19 mouse cellular contexts compared by ENCODE assay signal in genomic region chr12:77507770-77508169, GRCm38 (mm10).
A peak's percentile ranks its signal among the peaks of the same experiment; 100 is the strongest.
DNase-seq lines count a peak whose midpoint lies in the region; ATAC-seq lines count a peak whose summit lies in the region.
"Had no signal": no experiment of that assay in that cellular context is flagged by ENCODE, and none has a peak within 500 bp of the region (broad histone marks: within the 10 kb centered on the region; RNA-seq: fewer than 3 reads in every experiment).

No protein-coding gene starts in this region.

- DNase-seq in heart, adult 11 months = peak; percentile 68
- peak; percentile 6 to 38 for DNase-seq in spleen, postnatal 4 days (ENCODE audit: low spot score in 2 of 2)
- DNase-seq in spleen, postnatal 36 days (ENCODE audit: low spot score in 2 of 2) = no peak
- no peak for DNase-seq in right cerebral cortex, postnatal 4 days
- DNase-seq in midbrain, embryonic 11.5 days (ENCODE audit: low spot score, missing footprints) = no peak
- DNase-seq: adrenal gland, adult 8-10 months; adrenal gland, postnatal 14 days; adrenal gland, postnatal 36 days; cerebellum, adult 11-12 months; cerebellum, adult 9-10 months; forebrain, postnatal 0 days had no signal

- no peak overlapping the region for H3K4me2 ChIP-seq in heart, embryonic 12.5 days
- no peak overlapping the region for H3K4me2 ChIP-seq in midbrain, embryonic 11.5 days
- H3K4me2 ChIP-seq: embryonic facial prominence, embryonic 12.5 days; forebrain, embryonic 13.5 days; forebrain, embryonic 15.5 days had no signal

- no peaks in the 10 kb centered on the region for H3K4me1 ChIP-seq in heart, embryonic 12.5 days (replicated peaks)
- no peaks in the 10 kb centered on the region for H3K4me1 ChIP-seq in midbrain, embryonic 11.5 days (ENCODE audit: control insufficient read depth, insufficient read depth, low read length)
- H3K4me1 ChIP-seq: embryonic facial prominence, embryonic 12.5 days; forebrain, embryonic 13.5 days; forebrain, embryonic 15.5 days had no signal

- no peaks in the 10 kb centered on the region for H3K9me3 ChIP-seq in heart, embryonic 12.5 days (replicated peaks)
- H3K9me3 ChIP-seq in midbrain, embryonic 11.5 days (ENCODE audit: control insufficient read depth, low read length) = no peaks in the 10 kb centered on the region
- H3K9me3 ChIP-seq: embryonic facial prominence, embryonic 12.5 days; forebrain, embryonic 13.5 days; forebrain, embryonic 15.5 days; G1E had no signal

- no peak overlapping the region for H3K9ac ChIP-seq in heart, embryonic 12.5 days
- H3K9ac ChIP-seq in midbrain, embryonic 11.5 days (ENCODE audit: low read length) = no peak overlapping the region
- H3K9ac ChIP-seq: embryonic facial prominence, embryonic 12.5 days; forebrain, embryonic 13.5 days; forebrain, embryonic 15.5 days; forebrain, postnatal 0 days had no signal

- H3K27ac ChIP-seq in heart, embryonic 12.5 days (ENCODE audit: poor library complexity, severe bottlenecking) = no peak overlapping the region
- no peak overlapping the region for H3K27ac ChIP-seq in midbrain, embryonic 11.5 days (ENCODE audit: low read depth, low read length)
- H3K27ac ChIP-seq: embryonic facial prominence, embryonic 12.5 days; forebrain, embryonic 13.5 days; forebrain, embryonic 15.5 days had no signal

- H3K27me3 ChIP-seq in heart, embryonic 12.5 days (replicated peaks) = peaks cover 28% of the 10 kb centered on the region
- no peaks in the 10 kb centered on the region for H3K27me3 ChIP-seq in midbrain, embryonic 11.5 days (ENCODE audit: control insufficient read depth, insufficient read depth, low read length)
- H3K27me3 ChIP-seq: embryonic facial prominence, embryonic 12.5 days; forebrain, embryonic 13.5 days; forebrain, embryonic 15.5 days had no signal

- WGBS in heart, embryonic 12.5 days = 77% methylated on average over 24 of the region's 24 CpGs
- 92% methylated on average over 24 of the region's 24 CpGs for WGBS in midbrain, embryonic 11.5 days

- no peaks in the 10 kb centered on the region for H3K36me3 ChIP-seq in heart, embryonic 12.5 days
- no peaks in the 10 kb centered on the region for H3K36me3 ChIP-seq in midbrain, embryonic 11.5 days (ENCODE audit: control insufficient read depth, insufficient read depth, low read length)
- H3K36me3 ChIP-seq: embryonic facial prominence, embryonic 12.5 days; forebrain, embryonic 15.5 days; G1E had no signal

- no peak for ATAC-seq in heart, embryonic 12.5 days (ENCODE audit: insufficient number of reproducible peaks, low FRiP score)
- ATAC-seq in neutrophil, adult 5-6 weeks (ENCODE audit: extremely low read depth, insufficient number of reproducible peaks, low FRiP score, poor library complexity, severe bottlenecking) = 0 out of 2 replicates have a peak, but pooled peaks have one; percentile 5
- ATAC-seq in midbrain, embryonic 11.5 days (ENCODE audit: low FRiP score) = no peak
- ATAC-seq: activated CD4-positive, CD25-positive, alpha-beta regulatory T cell, adult 4 months; forebrain, embryonic 13.5 days; forebrain, embryonic 15.5 days; forebrain, postnatal 0 days; Patski had no signal

- no peak overlapping the region for H3K4me3 ChIP-seq in heart, embryonic 12.5 days
- no peak overlapping the region for H3K4me3 ChIP-seq in midbrain, embryonic 11.5 days (ENCODE audit: low read depth, low read length)
- H3K4me3 ChIP-seq: embryonic facial prominence, embryonic 12.5 days; forebrain, embryonic 13.5 days; forebrain, embryonic 15.5 days had no signal

Comparison
In these comparisons a context has a peak if more than half of its experiments do, and no peak if none do; other contexts are left out.
1. DNase-seq: peak in heart, adult 11 months (single experiment) and spleen, postnatal 4 days (2 of 2); none in spleen, postnatal 36 days (0 of 2), right cerebral cortex, postnatal 4 days (single experiment) and midbrain, embryonic 11.5 days (single experiment).